Mouse (Mus musculus): ENCODE data around the gene Entpd3.
A peak's percentile ranks its signal among the peaks of the same experiment; 100 is the strongest.

Entpd3 gene

GRCm38 (mm10) chr9:120578701-120579100 is 39.1 kb downstream of the Entpd3 start:
- peak; percentile 56 for DNase-seq (ENCODE audit: low read depth, low spot score)

- DNase-seq (ENCODE audit: low read depth, low spot score) = no peak
Measured at GRCm38 (mm10) chr9:120579808-120580207, 40.2 kb downstream of the Entpd3 start.

GRCm38 (mm10) chr9:120581941-120582618 is 42.5 kb downstream of the Entpd3 start:
- DNase-seq (ENCODE audit: low read depth, low spot score) = no peak

- DNase-seq (ENCODE audit: low read depth, low spot score) = peak; percentile 92
Measured at GRCm38 (mm10) chr9:120582619-120583308, 43.1 kb downstream of the Entpd3 start.

- DNase-seq (ENCODE audit: low read depth, low spot score) = peak; percentile 58
Measured at GRCm38 (mm10) chr9:120583314-120583713, 43.7 kb downstream of the Entpd3 start.

- DNase-seq (ENCODE audit: low read depth, low spot score) = peak; percentile 80
Measured at GRCm38 (mm10) chr9:120586546-120586945, 46.9 kb downstream of the Entpd3 start.

GRCm38 (mm10) chr9:120591490-120591889 is 51.9 kb downstream of the Entpd3 start:
- DNase-seq (ENCODE audit: low read depth, low spot score) = peak; percentile 65

GRCm38 (mm10) chr9:120593383-120594101 is 53.9 kb downstream of the Entpd3 start:
- no peak for DNase-seq (ENCODE audit: low read depth, low spot score)

- no peak for DNase-seq (ENCODE audit: low read depth, low spot score)
Measured at GRCm38 (mm10) chr9:120594839-120595238, 55.2 kb downstream of the Entpd3 start.

GRCm38 (mm10) chr9:120595306-120595705 is 55.7 kb downstream of the Entpd3 start:
- no peak for DNase-seq (ENCODE audit: low read depth, low spot score)

GRCm38 (mm10) chr9:120601488-120602171 is 62.0 kb downstream of the Entpd3 start:
- peak; percentile 47 for DNase-seq (ENCODE audit: low read depth, low spot score)

GRCm38 (mm10) chr9:120602172-120602838 is 62.7 kb downstream of the Entpd3 start:
- DNase-seq (ENCODE audit: low read depth, low spot score) = no peak

- DNase-seq (ENCODE audit: low read depth, low spot score) = peak; percentile 55
Measured at GRCm38 (mm10) chr9:120602839-120603511, 63.4 kb downstream of the Entpd3 start.

GRCm38 (mm10) chr9:120603512-120603908 is 63.9 kb downstream of the Entpd3 start:
- DNase-seq (ENCODE audit: low read depth, low spot score) = no peak

GRCm38 (mm10) chr9:120603956-120604355 is 64.3 kb downstream of the Entpd3 start:
- DNase-seq (ENCODE audit: low read depth, low spot score) = no peak

- no peak for DNase-seq (ENCODE audit: low read depth, low spot score)
Measured at GRCm38 (mm10) chr9:120611055-120611454, 71.4 kb downstream of the Entpd3 start.

- DNase-seq (ENCODE audit: low read depth, low spot score) = no peak
Measured at GRCm38 (mm10) chr9:120614059-120614458, 74.4 kb downstream of the Entpd3 start.

All from A20 (cell line).